Mouse (Mus musculus): ENCODE data around the gene AL731706.1. TPM values are rescaled to one million over a fixed set of nuclear protein-coding genes. Genes with fewer than 3 reads are reported as not detected.
A peak's percentile ranks its signal among the peaks of the same experiment; 100 is the strongest.
"Not testable (repeated sequence)": the region's sequence is repeated elsewhere in the genome, so short reads cannot be mapped to it uniquely, and the experiment has no call there.

The AL731706.1 gene
- polyA plus RNA-seq, 1 experiment, result 31.1 TPM

- peaks cover 4% of the 10 kb centered on the region for H3K36me3 ChIP-seq (ENCODE audit: control insufficient read depth, insufficient read depth)
- H3ac ChIP-seq (ENCODE audit: control insufficient read depth, insufficient read length, low read depth), result no peak overlapping the region
- H3K4me3 ChIP-seq (ENCODE audit: insufficient read depth, poor library complexity, severe bottlenecking), result no peak overlapping the region
- no peaks in the 10 kb centered on the region for H3K27me3 ChIP-seq (ENCODE audit: control insufficient read depth, insufficient read depth, insufficient read length)
- peaks cover 1% of the 10 kb centered on the region for H3K79me2 ChIP-seq (ENCODE audit: control insufficient read depth, insufficient read depth)
- H3K79me3 ChIP-seq (ENCODE audit: low read depth), result no peaks in the 10 kb centered on the region
- TF ChIP-seq USF1 (IDR thresholded peaks at IDR 0.05; ENCODE audit: low read depth) (no peak), FOSL1 (IDR thresholded peaks at IDR 0.05; ENCODE audit: insufficient read depth, low read length, poor library complexity, severe bottlenecking) (no peak), MAX (IDR thresholded peaks at IDR 0.05) (no peak)
These were observed 18.1 kb upstream of the AL731706.1 start for GRCm38 (mm10) chr2:136909298-136909697.

GRCm38 (mm10) chr2:136908596-136908995, 17.4 kb upstream of the AL731706.1 start:
- Histone ChIP-seq H3K79me3 (ENCODE audit: low read depth) (no peaks in the 10 kb centered on the region), H3K36me3 (ENCODE audit: control insufficient read depth, insufficient read depth) (peaks cover 4% of the 10 kb centered on the region), H3ac (ENCODE audit: control insufficient read depth, insufficient read length, low read depth) (no peak overlapping the region), H3K79me2 (ENCODE audit: control insufficient read depth, insufficient read depth) (no peaks in the 10 kb centered on the region), H3K4me3 (ENCODE audit: insufficient read depth, poor library complexity, severe bottlenecking) (no peak overlapping the region), H3K27me3 (ENCODE audit: control insufficient read depth, insufficient read depth, insufficient read length) (no peaks in the 10 kb centered on the region)
- TF ChIP-seq FOSL1 (IDR thresholded peaks at IDR 0.05; ENCODE audit: insufficient read depth, low read length, poor library complexity, severe bottlenecking) (no peak), MYOG (IDR thresholded peaks at IDR 0.05; ENCODE audit: control insufficient read depth, extremely low read depth, insufficient read length) (no peak), USF1 (IDR thresholded peaks at IDR 0.05; ENCODE audit: low read depth) (no peak), CTCF (IDR thresholded peaks at IDR 0.05; ENCODE audit: control insufficient read depth, insufficient read depth, insufficient read length) (no peak), MAX (IDR thresholded peaks at IDR 0.05) (no peak), CEBPB (IDR thresholded peaks at IDR 0.05; ENCODE audit: low read depth) (no peak), MYOD1 (IDR thresholded peaks at IDR 0.05; ENCODE audit: control insufficient read depth, insufficient read length, low read depth) (no peak)

- no peaks in the 10 kb centered on the region for H3K36me3 ChIP-seq (ENCODE audit: control insufficient read depth, insufficient read depth)
- no peak for TF ChIP-seq CTCF (IDR thresholded peaks at IDR 0.05; ENCODE audit: control insufficient read depth, insufficient read depth, insufficient read length)
- TF ChIP-seq CEBPB (IDR thresholded peaks at IDR 0.05; ENCODE audit: low read depth), result no peak
- TF ChIP-seq MAX (IDR thresholded peaks at IDR 0.05), result no peak
- TF ChIP-seq USF1 (IDR thresholded peaks at IDR 0.05; ENCODE audit: low read depth), result no peak
- TF ChIP-seq MYOD1 (IDR thresholded peaks at IDR 0.05; ENCODE audit: control insufficient read depth, insufficient read length, low read depth), result no peak
- TF ChIP-seq MYOG (IDR thresholded peaks at IDR 0.05; ENCODE audit: control insufficient read depth, extremely low read depth, insufficient read length), result no peak
- TF ChIP-seq FOSL1 (IDR thresholded peaks at IDR 0.05; ENCODE audit: insufficient read depth, low read length, poor library complexity, severe bottlenecking), result no peak
- no peak overlapping the region for H3ac ChIP-seq (ENCODE audit: control insufficient read depth, insufficient read length, low read depth)
- H3K79me2 ChIP-seq (ENCODE audit: control insufficient read depth, insufficient read depth), result peaks cover 44% of the 10 kb centered on the region
- H3K27me3 ChIP-seq (ENCODE audit: control insufficient read depth, insufficient read depth, insufficient read length), result no peaks in the 10 kb centered on the region
- H3K4me3 ChIP-seq (ENCODE audit: insufficient read depth, poor library complexity, severe bottlenecking), result no peak overlapping the region
- H3K79me3 ChIP-seq (ENCODE audit: low read depth), result peaks cover 6% of the 10 kb centered on the region
These were observed 4.9 kb upstream of the AL731706.1 start for GRCm38 (mm10) chr2:136896131-136896530.

- Histone ChIP-seq H3K79me3 (ENCODE audit: low read depth) (peaks cover 13% of the 10 kb centered on the region), H3K4me3 (ENCODE audit: insufficient read depth, poor library complexity, severe bottlenecking) (no peak overlapping the region), H3K36me3 (ENCODE audit: control insufficient read depth, insufficient read depth) (no peaks in the 10 kb centered on the region), H3ac (ENCODE audit: control insufficient read depth, insufficient read length, low read depth) (no peak overlapping the region), H3K27me3 (ENCODE audit: control insufficient read depth, insufficient read depth, insufficient read length) (no peaks in the 10 kb centered on the region), H3K79me2 (ENCODE audit: control insufficient read depth, insufficient read depth) (peaks cover 45% of the 10 kb centered on the region)
- TF ChIP-seq MAX (IDR thresholded peaks at IDR 0.05) (no peak), USF1 (IDR thresholded peaks at IDR 0.05; ENCODE audit: low read depth) (no peak), MYOD1 (IDR thresholded peaks at IDR 0.05; ENCODE audit: control insufficient read depth, insufficient read length, low read depth) (no peak)
These were observed 3.3 kb upstream of the AL731706.1 start for GRCm38 (mm10) chr2:136894494-136894893.

- Histone ChIP-seq H3K79me3 (ENCODE audit: low read depth) (peaks cover 33% of the 10 kb centered on the region), H3ac (ENCODE audit: control insufficient read depth, insufficient read length, low read depth) (peak overlapping the region; percentile 52), H3K36me3 (ENCODE audit: control insufficient read depth, insufficient read depth) (no peaks in the 10 kb centered on the region), H3K27me3 (ENCODE audit: control insufficient read depth, insufficient read depth, insufficient read length) (no peaks in the 10 kb centered on the region), H3K79me2 (ENCODE audit: control insufficient read depth, insufficient read depth) (peaks cover 68% of the 10 kb centered on the region), H3K4me3 (ENCODE audit: insufficient read depth, poor library complexity, severe bottlenecking) (peak overlapping the region; percentile 31)
- TF ChIP-seq FOSL1 (IDR thresholded peaks at IDR 0.05; ENCODE audit: insufficient read depth, low read length, poor library complexity, severe bottlenecking), result no peak
- TF ChIP-seq USF1 (IDR thresholded peaks at IDR 0.05; ENCODE audit: low read depth), result no peak
- TF ChIP-seq CTCF (IDR thresholded peaks at IDR 0.05; ENCODE audit: control insufficient read depth, insufficient read depth, insufficient read length), result no peak
- TF ChIP-seq MAX (IDR thresholded peaks at IDR 0.05), result no peak
- TF ChIP-seq MYOG (IDR thresholded peaks at IDR 0.05; ENCODE audit: control insufficient read depth, extremely low read depth, insufficient read length), result no peak
These were observed 772 bp upstream of the AL731706.1 start for GRCm38 (mm10) chr2:136891951-136892371.

GRCm38 (mm10) chr2:136890716-136891067, 497 bp downstream of the AL731706.1 start:
- Histone ChIP-seq H3ac (ENCODE audit: control insufficient read depth, insufficient read length, low read depth) (peak overlapping the region; percentile 90), H3K4me3 (ENCODE audit: insufficient read depth, poor library complexity, severe bottlenecking) (peak overlapping the region; percentile 69), H3K79me3 (ENCODE audit: low read depth) (peaks cover 34% of the 10 kb centered on the region), H3K79me2 (ENCODE audit: control insufficient read depth, insufficient read depth) (peaks cover 70% of the 10 kb centered on the region)
- H3K36me3 ChIP-seq (ENCODE audit: control insufficient read depth, insufficient read depth); H3K27me3 ChIP-seq (ENCODE audit: control insufficient read depth, insufficient read depth, insufficient read length): not testable (repeated sequence)
